Mouse (Mus musculus) gastrocnemius, adult 18-20 months (tissue): ENCODE results near the gene Pawr. TPM values are rescaled to one million over a fixed set of nuclear protein-coding genes. Genes with fewer than 3 reads are reported as not detected.

ENCODE experiments used
- DNase-seq: peaks from one replicate; pipeline ENCODE4 v3.0.0; 2021; ENCODE audit warnings: low spot score
- total RNA-seq, 2 experiments: library from RNA; stranded (reverse); gene quantifications; 2 replicates each; pipeline ENCODE4 v1.2.3; 2021

The Pawr gene
- total RNA-seq, 2 experiments from 2014 or later: 1.1 TPM

DNA sequence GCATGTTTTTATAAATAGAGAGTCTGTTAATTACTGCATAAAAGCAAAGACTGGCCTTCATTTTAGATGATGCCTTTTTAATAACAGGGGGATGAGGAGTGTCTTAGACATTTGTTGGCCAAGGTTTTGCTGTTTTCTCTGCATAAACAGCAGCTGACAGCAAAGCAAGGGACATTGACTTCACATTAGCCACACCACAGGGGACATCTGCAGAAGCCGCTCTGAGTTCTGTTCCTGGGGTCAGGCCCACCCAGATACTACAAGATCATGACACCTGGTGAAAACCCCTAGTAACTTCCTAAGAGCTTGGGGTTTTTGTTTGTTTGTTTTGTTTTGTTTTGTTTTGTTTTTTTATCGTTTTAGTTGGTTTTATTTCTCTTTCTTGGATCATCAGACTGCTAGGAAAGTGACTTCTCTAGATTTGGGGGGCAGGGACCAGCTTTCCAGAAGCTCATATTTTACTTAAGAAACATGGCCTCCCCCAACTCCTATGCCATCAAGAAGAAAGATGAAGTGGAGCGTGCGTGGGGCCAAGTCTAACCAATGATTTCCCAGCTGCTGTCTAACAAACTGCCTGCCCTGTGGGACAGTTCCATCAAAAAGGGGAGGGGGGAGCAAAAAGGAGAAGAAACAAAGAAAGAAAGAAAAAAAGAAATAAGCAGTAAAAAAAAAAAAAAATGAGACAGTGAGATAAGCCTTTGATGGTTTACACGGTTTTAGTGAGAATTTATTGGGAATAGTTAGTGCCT lies 57.4 kb downstream of the Pawr start:
- DNase-seq: no peak

GRCm38 (mm10) chr10:108389927-108390287 lies 58.0 kb downstream of the Pawr start:
- DNase-seq: no peak

- no peak for DNase-seq
These were observed 59.5 kb downstream of the Pawr start for GRCm38 (mm10) chr10:108391370-108391902.

DNA sequence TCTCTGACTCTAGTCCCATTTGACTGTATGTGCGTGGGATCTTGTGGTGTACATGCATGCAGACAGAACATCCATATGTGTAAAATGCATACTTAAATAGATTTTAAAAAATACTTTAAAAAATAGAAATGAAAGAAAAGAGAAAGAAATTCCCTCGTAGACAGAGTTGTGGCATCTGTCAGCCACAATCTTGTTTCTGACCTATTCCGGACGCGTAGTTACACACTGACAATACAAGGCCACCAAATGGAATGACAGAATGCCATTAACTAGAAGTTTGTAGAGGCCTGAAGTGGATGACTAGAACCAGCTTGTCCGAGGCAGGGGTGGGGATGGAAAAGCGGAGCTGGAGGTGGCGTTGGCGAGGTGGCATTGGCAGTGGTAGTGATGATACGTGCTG lies 60.2 kb downstream of the Pawr start:
- no peak for DNase-seq

DNA sequence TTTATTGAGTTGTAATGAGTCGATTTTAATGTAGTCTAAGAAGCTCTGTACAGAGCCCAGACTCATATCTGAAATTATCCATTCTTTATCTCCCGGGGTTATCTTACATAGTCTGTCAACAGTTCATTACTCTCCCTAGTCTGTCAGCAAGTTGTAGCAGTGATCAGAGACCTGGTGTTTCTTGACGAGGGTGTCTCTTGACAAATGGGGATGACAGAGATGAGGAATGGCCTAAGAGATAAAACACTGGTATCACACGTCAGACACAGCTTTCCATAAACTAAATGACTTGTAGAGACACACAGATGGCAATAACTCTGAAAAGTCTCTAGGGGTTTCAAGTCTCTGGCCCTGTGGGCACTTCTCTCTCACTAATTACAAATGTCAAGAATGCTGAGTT lies 62.4 kb downstream of the Pawr start:
- DNase-seq: no peak

GRCm38 (mm10) chr10:108395229-108395628 lies 63.3 kb downstream of the Pawr start:
- DNase-seq: no peak

GRCm38 (mm10) chr10:108395647-108396046 lies 63.7 kb downstream of the Pawr start:
- DNase-seq: no peak

- no peak for DNase-seq
These were observed 70.8 kb downstream of the Pawr start for GRCm38 (mm10) chr10:108402751-108403150.

GRCm38 (mm10) chr10:108403366-108403865 lies 71.5 kb downstream of the Pawr start:
- no peak for DNase-seq

DNA sequence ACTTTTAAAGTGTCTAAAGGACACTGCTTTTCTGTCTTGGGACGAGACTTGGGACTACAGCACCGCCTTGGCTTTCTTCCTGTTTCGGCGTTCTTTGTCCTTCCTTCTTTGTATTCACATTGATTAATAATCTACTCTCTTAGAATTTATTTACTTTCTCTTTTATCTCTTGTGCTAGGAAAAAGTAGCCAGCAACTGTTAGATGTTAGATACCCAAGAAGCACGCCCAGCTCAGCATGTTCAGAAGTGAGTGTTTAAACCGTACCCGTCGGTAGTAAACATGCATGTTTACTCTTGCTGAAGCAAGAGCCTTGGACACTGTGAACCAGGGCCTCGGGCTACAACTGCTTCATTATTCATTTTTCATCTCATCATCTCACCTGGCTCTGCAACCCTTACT lies 72.2 kb downstream of the Pawr start:
- no peak for DNase-seq

GRCm38 (mm10) chr10:108405076-108405475 lies 73.2 kb downstream of the Pawr start:
- no peak for DNase-seq

- no peak for DNase-seq
These were observed 74.0 kb downstream of the Pawr start for GRCm38 (mm10) chr10:108405931-108406330.

GRCm38 (mm10) chr10:108406798-108407754 lies 75.2 kb downstream of the Pawr start:
- DNase-seq: no peak

- no peak for DNase-seq
These were observed 76.1 kb downstream of the Pawr start for GRCm38 (mm10) chr10:108408025-108408424.

DNA sequence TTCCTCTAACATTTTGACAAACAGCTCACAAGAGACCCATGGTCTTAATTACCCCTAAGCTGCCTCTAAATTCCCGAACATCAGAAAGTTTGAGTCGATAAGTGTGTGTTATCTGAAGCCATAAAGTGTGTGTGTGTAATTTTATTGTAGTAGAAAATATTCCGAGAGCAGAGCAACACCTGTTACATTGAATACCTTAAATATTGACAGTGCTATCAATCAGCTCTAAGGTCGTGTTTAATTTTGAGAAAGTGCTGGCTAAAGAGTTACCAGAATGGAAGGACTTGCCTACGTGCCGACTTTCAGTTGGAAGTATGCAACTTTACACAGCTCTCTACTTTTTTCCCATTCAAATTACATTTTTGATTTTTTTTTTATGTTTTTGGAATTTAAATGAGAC lies 76.5 kb downstream of the Pawr start:
- DNase-seq: no peak

- DNase-seq: no peak
These were observed 77.1 kb downstream of the Pawr start for GRCm38 (mm10) chr10:108408986-108409385.

DNA sequence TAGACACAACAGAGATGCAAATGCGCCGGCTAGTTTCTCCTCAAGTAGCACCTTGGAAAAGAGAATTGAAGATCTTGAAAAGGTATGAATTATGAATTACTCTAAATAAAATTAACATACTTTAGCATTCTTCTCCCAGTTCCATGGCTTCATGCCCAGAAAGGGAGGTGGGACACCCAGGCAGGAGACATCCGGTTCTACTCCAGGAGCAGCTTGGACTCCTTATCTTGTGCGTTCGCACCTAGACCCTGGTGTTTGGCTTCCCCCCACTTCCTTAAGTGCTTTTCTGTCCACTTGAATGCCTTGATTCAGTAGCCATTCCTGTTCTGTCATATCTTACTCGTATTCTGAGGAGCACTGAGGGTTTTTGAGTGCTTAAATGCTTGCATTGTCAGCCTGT lies 77.6 kb downstream of the Pawr start:
- DNase-seq: no peak

DNA sequence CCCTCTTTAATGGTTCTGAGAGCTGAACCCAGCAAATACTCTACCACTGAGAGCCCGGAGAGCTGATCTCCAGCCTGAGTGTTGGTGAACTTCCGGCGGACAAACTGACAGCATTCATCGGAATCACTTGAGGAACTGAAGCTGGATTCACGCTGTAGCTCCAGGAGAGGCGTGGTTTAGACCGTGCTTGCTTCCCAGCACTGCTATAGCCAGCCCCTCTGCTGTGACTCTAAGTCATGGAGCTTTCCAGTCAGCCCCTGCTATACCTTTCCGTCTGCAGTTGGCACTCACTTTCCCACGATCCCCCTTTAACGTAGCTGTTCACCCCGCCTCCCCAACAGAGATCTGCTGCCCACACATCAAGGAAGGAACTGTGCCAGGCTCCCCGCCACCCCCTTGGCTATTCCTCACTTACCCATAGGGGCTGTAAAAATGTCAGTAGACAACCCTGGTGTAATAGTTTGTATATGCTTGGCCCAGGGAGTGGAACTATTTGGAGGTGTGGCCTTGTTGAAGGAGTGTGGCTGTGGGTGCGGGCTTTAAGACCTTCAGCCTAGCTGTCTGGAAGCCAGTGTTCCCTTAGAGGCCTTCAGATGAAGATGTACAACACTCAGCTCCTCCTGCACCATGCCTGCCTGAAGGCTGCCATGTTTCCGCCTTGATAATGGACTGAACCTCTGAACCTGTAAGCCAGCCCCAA lies 83.2 kb downstream of the Pawr start:
- no peak for DNase-seq

GRCm38 (mm10) chr10:108417448-108417847 lies 85.5 kb downstream of the Pawr start:
- DNase-seq: no peak

- no peak for DNase-seq
These were observed 98.6 kb downstream of the Pawr start for GRCm38 (mm10) chr10:108430553-108430952.

- DNase-seq: no peak
These were observed 100.3 kb downstream of the Pawr start for GRCm38 (mm10) chr10:108432194-108432593.

DNA sequence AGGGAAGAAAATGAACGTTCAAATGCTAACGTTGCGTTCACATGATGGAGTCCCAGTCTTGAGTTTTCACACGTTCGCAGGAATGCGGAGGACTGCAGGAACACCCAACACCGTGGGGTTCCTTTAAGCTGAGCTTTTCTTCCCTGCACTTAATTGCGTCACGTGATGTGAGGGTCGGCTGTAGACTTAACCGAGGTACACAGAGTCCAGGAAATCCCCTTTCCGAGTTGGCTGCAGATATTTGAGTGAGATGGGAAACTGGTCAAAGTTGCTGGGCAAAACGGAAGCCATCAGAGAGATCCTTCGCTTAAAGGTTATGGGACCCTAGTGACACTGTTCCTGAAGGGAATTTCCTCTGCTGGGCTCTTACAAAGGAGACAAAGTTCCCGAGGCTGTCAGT lies 102.1 kb downstream of the Pawr start:
- no peak for DNase-seq
